Mouse (Mus musculus) thymus, adult 18-20 months (tissue): ENCODE measurements around the gene Uts2b.
"Not testable (repeated sequence)": the region's sequence is repeated elsewhere in the genome, so short reads cannot be mapped to it uniquely, and the experiment has no call there.

Experiments
- DNase-seq, 2 experiments: peaks; one replicate each; pipeline ENCODE4 v3.0.0; 2022; ENCODE audit warnings: mixed read lengths in 2 of 2

The Uts2b gene

DNA sequence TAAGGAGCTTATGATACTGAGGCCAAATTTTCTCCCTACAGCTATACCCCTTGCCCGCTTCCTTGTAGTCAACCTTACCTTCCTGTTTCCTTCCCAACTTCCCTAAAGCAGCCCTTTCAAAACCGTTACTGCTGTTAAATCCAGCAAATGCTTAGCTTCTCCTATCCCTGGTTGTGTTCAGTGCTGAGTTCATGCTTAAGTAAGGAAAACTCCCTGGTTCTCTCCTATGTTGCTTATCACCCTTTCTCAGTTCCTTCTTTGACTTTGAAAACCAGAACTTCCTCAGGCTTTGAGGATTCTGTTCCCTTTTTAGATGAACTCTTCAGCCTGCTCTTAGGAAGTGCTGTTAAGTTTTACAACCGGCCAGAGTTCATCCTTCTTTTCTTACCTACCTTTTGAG, 4.1 kb upstream of the Uts2b start:
- no peak for DNase-seq

GRCm38 (mm10) chr16:27370700-27371099, 661 bp upstream of the Uts2b start:
- DNase-seq, result no peak

GRCm38 (mm10) chr16:27360059-27360458, 10.0 kb downstream of the Uts2b start:
- DNase-seq, result no peak

DNA sequence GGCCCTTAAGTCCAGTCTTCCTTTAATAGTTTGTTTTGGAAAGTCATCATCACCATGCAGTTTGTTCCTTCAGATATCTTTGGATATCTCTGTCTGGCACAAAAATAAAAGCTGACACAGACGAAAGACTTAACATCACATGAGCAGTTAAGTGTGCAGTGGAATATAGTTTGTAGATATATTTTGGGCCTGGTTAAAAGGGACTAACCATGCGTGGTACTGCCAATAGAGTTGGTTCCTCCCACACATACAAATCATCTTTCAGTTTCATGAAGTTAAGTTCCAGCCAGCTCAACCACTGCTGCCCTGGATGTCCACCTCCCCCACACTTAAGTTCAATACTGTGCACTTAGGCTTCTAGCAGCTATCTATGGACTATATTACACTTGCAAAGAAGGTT, 15.6 kb downstream of the Uts2b start:
- no peak for DNase-seq

- DNase-seq, result no peak
Observed at GRCm38 (mm10) chr16:27349878-27350532, 20.0 kb downstream of the Uts2b start.

DNA sequence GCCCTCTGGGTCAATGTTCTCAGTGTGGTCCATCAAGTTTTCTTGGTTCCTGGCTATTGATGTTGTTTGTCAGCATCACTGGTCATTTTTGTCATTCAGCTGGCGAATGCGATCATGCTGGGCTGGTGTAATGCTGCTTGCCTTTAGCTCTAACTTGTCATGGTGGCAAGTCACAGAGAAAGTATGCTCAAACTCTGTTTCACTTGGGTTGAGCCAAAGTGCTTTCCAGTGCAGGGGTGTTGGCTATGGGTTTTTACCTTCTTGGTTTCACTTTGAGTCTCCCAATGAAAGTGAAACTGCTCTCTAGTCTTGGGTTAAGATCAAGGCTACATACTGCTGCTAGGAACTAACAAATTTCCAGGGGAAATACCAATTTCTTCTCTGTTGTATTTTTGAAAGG, 20.8 kb downstream of the Uts2b start:
- DNase-seq, result no peak

DNA sequence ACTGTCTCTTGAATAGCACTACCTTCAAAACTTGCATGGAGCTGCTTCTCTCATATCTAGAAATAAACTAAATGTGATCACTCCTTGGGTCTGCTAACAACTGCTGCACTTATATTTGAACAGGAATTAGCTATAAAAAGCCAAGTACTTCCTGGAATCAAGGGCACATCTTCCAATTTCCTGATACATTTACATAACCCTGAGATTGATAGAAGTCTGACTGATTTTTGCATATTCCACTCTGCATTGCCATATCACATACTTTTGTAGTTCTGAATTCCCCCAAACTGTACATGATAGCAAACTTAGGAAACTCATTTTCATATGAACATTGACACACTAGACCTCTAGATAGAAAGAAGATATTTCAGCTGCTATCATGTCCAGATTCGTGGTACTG, 21.7 kb downstream of the Uts2b start:
- DNase-seq, result no peak

DNA sequence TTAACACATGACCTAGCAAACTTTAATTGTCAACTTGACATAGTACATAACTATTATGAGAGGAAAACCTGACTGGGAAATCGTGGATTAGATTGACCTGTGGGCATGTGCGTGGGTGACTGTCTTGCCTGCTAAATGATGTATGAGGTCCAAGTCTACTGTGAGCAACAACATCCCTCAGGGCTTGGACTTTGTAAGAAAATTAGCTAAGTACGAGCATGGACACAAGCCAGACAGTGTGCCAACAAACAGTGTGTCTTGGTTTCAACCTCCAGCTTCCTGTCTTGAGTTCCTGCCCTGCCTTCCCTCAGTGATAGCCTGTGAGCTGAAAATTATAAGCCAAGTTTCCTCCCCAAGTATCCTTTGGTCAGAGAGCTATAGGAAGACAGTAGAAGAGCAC, 22.5 kb downstream of the Uts2b start:
- DNase-seq, result no peak

- DNase-seq, result no peak
Observed at GRCm38 (mm10) chr16:27326463-27326862, 43.6 kb downstream of the Uts2b start.

DNA sequence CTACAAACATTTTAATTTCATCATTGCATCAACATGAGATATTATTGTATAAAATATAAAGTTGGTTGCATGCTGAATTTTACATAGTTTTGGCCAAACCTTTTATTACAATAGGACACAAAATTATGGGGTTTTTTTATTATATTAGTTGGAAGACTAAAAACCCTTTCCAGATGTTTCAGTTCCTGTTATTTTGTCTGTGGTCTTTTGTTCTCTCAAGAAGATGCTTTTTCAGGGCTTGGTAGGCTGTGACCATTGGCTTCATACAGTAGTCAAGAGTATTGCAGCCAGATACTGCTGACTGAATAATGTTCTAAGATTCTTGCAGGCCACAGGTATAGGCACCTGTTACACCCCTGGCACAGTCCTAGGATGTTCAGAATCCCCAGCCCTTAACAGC, 48.0 kb downstream of the Uts2b start:
- DNase-seq, result no peak

DNA sequence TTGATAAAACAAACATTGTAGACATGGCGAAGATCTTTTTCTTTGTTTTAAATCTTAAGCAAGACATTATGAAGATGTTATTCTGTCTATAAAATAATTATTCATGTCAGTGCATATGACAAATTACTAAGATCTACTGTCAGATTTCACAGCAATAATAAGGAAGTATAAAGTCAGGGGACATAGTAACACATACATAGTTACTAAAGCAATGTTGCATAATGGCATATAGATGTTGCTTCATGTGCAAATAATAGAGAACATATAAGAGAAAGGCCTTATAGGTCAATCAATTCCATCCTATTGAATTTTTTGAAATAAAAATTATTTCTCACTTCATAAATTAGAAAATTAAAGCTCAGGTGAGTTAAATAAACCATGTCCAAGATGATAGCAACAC, 50.9 kb downstream of the Uts2b start:
- no peak for DNase-seq

DNA sequence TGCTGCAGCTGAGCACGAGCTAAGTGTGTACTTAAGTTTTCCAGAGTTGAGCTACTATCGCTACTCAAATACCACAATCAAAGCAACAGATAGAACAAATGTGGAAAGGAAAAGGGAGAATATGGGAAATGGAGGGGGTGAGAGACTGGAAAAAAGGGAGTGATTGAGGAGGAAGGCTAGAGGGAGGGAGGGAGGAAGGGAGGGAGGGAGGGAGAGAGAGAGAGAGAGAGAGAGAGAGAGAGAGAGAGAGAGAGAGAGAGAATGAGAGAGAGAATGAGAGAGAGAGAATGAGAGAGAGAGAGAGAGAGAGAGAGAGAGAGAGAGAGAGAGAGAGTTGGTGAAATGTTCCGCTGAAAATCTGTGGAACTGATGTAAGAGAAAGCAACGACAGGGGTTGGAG, 62.9 kb downstream of the Uts2b start, which contains the start of gene Ostn:
TSS of gene Ostn (plus strand) at position 301 of the 400 bp plus-strand sequence.
- not testable (repeated sequence) for DNase-seq
